Mouse (Mus musculus): Measurements from ENCODE around the gene A830031A19Rik. TPM values are rescaled to one million over a fixed set of nuclear protein-coding genes. Genes with fewer than 3 reads are reported as not detected.
A peak's percentile ranks its signal among the peaks of the same experiment; 100 is the strongest.

The A830031A19Rik gene
- total RNA-seq, 4 experiments from 2014 or later, result not detected

- no peak for DNase-seq (ENCODE audit: low spot score)
Observed at GRCm38 (mm10) chr11:24076821-24077730, 2.2 kb upstream of the A830031A19Rik start.

- no peak for DNase-seq (ENCODE audit: low spot score)
Observed at GRCm38 (mm10) chr11:24076127-24076650, 1.3 kb upstream of the A830031A19Rik start.

DNA sequence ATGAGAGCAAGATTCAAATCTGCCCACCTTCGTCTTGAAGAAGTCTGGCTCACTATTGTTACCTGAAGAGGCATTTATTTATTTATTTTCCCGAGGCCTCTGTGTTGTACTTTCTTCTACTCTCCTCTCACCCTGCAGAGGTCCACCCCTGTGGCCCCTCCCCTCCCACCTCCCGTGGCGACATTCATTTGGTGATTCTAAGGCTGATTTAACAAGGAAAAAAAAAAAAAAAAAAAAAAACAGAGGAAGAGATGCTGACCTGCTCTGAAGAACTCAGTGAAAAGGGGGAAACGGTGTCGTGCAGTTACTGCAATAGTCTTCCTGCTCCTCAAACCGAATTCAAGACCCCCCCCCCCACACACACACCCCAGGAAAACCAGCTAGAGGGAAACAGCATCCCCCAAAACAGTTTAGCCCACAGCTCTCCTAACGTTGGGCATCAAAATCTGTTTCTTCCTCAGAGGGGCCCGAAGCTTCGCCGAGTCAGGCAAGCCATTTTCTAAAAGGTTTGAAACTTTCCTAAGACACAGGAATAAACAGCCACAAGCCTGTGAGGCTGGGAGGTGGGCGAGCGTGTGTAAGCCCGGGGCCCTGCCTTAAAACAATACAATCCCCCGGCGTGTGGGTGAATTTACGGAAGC lies 752 bp upstream of the A830031A19Rik start:
- DNase-seq (ENCODE audit: low spot score), result no peak

GRCm38 (mm10) chr11:24074021-24074591 lies 748 bp downstream of the A830031A19Rik start:
- no peak for DNase-seq (ENCODE audit: low spot score)

DNA sequence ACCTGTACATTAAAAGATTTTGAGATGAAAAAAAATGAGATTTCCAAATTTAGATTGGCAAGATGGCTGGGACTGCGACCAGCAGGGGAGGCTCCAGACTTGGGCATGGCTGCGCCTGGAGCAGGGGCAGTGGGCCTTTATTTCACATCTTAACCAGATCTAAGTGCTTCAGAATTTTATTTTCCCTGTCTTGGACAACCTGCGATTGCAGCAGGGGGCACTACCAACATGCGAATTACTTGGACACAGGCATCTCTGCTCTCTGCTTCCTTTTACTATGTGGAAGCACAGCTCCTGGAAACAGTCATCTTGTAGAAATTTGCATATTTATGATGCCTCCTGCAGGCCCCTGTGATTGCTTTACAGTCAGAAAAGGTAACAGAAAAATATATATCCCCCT lies 9.5 kb downstream of the A830031A19Rik start:
- DNase-seq (ENCODE audit: low spot score), result no peak

DNA sequence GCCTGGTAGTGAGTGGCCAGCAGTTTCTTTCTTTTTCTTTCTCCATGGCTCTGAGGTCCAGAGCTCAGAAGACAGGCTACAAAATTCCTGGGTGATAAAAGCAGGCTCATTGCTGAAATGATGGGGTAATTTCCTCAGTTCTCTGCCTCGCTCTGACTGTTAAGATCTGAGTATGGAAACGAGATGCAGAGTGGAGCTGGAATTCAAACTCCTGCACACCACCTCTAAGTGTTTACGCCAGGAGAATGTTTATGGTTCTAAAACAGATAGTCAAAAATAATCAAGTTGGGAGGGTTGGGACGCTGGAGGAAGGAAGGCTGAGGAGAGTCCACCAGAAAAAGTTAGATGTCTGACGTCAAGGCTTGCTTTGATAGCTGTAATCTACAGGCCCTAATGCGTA lies 10.6 kb downstream of the A830031A19Rik start:
- no peak for DNase-seq (ENCODE audit: low spot score)

DNA sequence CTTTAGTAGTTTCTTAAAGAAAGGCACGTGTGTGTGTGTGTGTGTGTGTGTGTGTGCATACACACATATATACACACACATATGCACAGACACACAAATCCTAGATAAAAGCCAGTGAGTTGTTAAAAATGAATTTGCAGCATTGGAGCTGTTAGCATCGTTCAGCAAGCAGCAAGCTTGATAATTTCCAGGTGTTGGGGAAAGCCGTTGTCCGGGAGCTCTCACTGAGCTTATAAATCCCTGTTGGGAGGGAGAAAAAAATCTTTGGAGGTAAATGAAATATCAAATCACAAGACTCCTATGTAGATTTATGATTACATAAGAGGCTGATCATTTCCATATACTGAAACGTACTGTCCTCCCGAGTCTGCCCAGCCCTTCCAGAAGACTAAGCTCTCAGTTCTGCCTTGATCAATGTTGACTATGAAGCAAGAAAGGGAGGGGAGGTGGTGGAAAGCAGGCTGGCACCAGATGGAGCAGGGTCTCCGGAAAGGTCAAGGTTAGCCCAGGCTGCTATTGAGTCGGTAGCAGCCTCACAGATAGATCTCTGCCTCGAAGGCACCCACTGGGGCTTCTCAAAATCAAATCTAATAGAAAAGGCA lies 12.3 kb downstream of the A830031A19Rik start:
- no peak for DNase-seq (ENCODE audit: low spot score)

GRCm38 (mm10) chr11:24061819-24062218 lies 13.0 kb downstream of the A830031A19Rik start:
- no peak for DNase-seq (ENCODE audit: low spot score)

DNA sequence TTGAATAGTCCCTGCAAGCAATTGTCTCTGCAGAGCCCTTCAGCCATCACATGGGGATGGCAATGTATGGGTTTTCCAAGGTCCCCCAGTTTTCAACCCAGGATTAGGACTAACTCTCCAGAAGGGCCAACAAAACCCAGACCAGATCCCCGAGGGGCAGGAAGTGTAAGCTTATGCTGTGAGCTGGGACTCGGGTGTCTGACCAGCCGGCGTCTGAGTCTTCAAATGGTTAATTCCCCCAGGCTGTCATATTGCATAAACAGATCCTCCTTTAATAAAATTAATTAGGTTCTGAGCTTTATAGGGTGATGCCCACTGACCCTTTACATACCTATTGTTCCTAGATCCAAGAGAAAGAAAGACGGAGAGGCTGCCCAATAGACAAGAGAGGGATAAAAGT lies 14.4 kb downstream of the A830031A19Rik start:
- no peak for DNase-seq (ENCODE audit: low spot score)

DNA sequence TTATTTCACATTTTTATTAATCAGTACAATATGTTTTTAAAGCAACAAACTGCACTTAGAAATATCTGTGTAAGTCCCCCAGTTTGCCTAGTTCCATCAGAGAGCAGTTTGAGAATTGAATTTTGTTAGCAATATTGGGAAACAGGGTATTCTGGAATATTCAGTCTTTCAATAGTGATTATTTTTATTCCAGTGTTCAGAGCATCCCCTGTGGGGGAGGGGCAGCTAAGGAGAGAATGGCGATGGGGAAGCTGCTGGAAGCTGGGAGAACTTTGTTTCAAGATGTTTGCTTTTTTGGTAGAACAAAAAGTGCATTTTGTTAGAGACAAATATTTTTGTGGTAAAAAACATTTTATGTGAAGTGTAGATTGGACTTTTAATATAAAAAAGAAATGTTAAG lies 15.7 kb downstream of the A830031A19Rik start:
- DNase-seq (ENCODE audit: low spot score), result no peak

GRCm38 (mm10) chr11:24052882-24053281 lies 22.0 kb downstream of the A830031A19Rik start:
- no peak for DNase-seq (ENCODE audit: low spot score)

DNA sequence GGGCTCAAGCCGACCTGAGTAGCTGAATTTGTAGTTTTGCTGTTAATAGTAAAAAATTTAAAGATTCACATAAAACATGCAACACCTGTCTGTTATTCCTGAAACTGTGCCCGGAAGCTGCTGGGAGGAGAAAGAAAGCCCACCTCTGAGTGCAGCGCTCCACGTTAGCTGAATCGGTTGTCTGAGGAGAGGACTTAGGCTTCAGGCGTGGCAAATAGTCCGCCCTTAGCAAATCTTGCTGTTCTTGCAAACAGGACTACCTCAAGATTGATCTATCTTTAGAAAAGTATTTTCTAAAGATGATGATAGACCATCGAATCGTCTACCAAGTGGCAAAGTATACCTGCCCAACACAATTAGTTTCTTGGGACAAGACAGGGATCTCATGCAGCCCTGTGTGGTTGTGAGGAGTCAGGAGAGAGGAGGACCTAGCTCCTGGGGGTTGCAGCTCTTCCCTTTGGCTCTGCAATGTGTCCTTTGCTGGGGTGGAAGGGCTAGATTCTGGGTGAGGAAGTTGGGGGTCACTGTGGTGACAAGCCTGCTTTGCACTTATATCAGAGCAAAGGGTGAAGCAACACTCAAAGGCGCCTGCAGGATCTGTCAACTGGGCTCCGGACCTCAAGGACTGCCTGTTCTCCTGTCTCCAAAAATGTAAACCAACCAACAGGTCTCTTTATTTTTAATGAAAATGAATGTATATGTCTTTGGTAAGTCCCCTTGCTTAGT lies 24.7 kb downstream of the A830031A19Rik start:
- DNase-seq (ENCODE audit: low spot score), result no peak

DNA sequence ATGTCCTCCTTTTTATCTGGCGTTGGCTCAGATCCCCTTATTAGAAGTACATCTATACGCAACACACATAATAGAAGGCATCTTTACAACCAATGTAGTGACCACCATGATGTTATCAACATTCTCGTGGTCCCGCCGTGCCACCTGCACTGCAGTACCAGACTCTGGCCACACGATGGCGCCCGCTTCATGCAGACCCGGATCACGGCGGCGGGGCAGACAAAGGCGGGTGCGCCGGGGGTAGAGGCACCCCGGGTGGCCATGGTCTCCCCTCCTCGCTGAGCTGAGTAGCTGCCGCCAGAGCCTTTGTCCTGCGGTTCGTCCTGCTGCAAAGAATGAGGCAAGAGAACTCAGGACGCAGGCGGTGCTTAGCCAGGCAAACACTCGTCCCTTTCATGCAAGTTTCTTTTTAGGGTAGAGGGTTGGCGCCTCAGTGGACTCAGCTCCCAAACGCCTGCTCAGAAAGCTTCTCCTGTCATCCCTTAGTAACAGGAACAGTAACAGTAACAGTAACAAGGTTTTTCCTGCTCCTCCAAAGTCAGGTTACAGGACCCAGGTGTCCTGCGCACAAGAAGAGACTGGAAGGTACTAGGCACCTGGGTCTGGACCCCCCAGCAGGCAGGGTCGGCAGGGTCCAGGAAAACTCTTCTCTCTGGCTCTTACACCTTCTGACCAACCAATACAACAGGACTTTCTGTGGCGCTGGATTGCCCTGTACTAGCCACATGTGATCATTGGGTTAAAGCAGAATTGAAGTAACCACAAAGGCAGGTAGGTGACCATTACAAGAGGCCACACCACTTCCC lies 25.4 kb downstream of the A830031A19Rik start:
- DNase-seq (ENCODE audit: low spot score), result peak; percentile 55

- DNase-seq (ENCODE audit: low spot score), result no peak
Observed at GRCm38 (mm10) chr11:24044025-24044424, 30.8 kb downstream of the A830031A19Rik start.

DNA sequence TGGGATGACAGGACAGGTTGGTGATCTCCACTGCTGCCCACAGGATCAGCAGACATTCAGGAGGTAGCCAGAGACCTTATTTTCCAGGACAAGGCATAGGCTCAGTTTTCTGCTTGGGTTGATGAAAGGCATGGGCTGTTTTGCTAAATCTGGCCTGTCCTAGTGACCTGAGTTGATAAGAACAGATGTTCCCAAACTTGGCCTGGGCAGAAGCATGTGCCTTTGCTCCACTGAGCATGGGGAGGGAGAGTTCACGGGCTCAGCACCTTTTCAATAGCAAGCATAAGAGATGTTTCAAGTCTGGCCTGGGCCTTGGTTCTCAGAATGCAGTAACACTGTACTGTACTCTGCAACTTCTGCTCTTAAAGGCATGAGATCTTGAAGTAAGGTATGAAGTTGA lies 54.1 kb downstream of the A830031A19Rik start:
- DNase-seq (ENCODE audit: low spot score), result peak; percentile 10

DNA sequence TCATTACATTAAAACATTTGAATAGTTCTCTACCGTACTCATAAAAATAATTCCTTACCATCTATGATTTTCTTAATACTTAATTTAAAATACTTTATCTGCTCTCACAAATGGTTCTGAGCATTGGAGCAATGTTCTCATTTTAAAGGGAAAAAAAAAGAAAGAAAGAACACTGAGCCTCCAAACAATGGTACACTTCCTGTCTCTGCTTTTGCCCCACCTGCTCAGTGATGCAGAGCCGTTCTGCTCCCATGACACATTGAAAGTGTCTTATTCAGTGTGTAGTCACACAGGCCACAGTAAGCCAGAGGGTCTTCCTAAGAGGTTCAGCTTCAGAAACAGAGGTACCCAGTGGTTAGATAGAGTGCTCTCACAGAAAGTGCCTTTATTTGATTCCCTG lies 56.1 kb downstream of the A830031A19Rik start:
- DNase-seq (ENCODE audit: low spot score), result no peak

DNA sequence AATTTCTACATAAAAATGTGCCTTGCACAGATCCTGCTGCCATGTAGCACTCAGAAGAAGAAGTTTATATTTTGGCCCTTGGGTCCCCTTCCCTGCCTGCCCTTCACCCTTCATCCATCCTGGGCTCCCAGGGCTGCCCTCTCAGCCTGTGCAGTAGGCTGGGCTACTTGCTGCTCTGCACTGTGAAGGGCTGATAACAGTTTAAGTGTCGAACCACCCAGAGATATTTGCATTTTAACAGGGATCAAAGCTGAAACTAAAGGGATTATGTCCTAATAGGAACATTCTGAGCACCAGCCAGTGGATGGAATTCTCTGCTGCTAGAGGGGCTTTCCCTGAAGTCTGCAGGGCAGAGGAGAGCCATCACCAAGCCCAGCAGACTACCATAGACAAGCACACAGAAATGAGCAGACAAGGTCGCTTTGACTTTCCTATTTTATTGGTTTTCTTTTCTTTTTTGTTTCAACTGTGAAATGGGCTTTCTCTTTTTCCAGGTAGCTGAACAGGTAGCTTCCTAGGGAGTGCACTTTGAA lies 58.1 kb downstream of the A830031A19Rik start:
- DNase-seq (ENCODE audit: low spot score), result no peak

- DNase-seq (ENCODE audit: low spot score), result no peak
Observed at GRCm38 (mm10) chr11:24016049-24016448, 58.8 kb downstream of the A830031A19Rik start.

GRCm38 (mm10) chr11:24014642-24015041 lies 60.2 kb downstream of the A830031A19Rik start:
- no peak for DNase-seq (ENCODE audit: low spot score)

- DNase-seq (ENCODE audit: low spot score), result no peak
Observed at GRCm38 (mm10) chr11:24012301-24012700, 62.6 kb downstream of the A830031A19Rik start.
